Mouse (Mus musculus) hindbrain, embryonic 12.5 days (tissue): ENCODE measurements at regions not wholly inside any gene's neighbourhood (a gene's known extent, or its start where the extent isn't known, plus 50 kb on each side); places are given as distances from the start of the nearest gene placed in this dataset.

Experiments used
- ATAC-seq: fragments of 200-750 bp; cut with Nextera tagmentation; 2 replicates; pipeline ENCODE4 v1.8.0; 2017; ENCODE audit warnings: moderate TSS enrichment; ENCODE audit not compliant: low FRiP score
- H3K27ac ChIP-seq: fragments of 300-500 bp; sonication (generic); 2 replicates; pipeline ENCODE4 v1.5.1; 2016; ENCODE audit warnings: mild to moderate bottlenecking
- H3K27me3 ChIP-seq: fragments of 300-500 bp; sonication (generic); 2 replicates; pipeline ENCODE4 v1.6.1; 2016; ENCODE audit warnings: mild to moderate bottlenecking
- H3K36me3 ChIP-seq: fragments of 300-500 bp; sonication (generic); 2 replicates; pipeline ENCODE4 v1.6.1; 2016; ENCODE audit warnings: mild to moderate bottlenecking
- H3K4me1 ChIP-seq: fragments of 300-500 bp; sonication (generic); 2 replicates; pipeline ENCODE4 v1.6.1; 2016
- H3K4me2 ChIP-seq: fragments of 300-500 bp; sonication (generic); replicated peaks from 2 replicates; pipeline ENCODE4 v1.6.1; 2016; ENCODE audit warnings: mild to moderate bottlenecking
- H3K4me3 ChIP-seq: fragments of 300-500 bp; sonication (generic); 2 replicates; pipeline ENCODE4 v1.5.1; 2016; ENCODE audit warnings: mild to moderate bottlenecking
- H3K9ac ChIP-seq: fragments of 300-500 bp; sonication (generic); 2 replicates; pipeline ENCODE4 v1.6.1; 2016; ENCODE audit warnings: mild to moderate bottlenecking, moderate library complexity
- H3K9me3 ChIP-seq: fragments of 300-500 bp; sonication (generic); replicated peaks from 2 replicates; pipeline ENCODE4 v1.6.1; 2016; ENCODE audit warnings: mild to moderate bottlenecking
- WGBS: fragments of 180-500 bp; shearing (Covaris S2); methylation state at CpG from one replicate; pipeline ENCODE4 v1.1.7; 2016; 5-methylcytosine and 5-hydroxymethylcytosine counted together

DNA sequence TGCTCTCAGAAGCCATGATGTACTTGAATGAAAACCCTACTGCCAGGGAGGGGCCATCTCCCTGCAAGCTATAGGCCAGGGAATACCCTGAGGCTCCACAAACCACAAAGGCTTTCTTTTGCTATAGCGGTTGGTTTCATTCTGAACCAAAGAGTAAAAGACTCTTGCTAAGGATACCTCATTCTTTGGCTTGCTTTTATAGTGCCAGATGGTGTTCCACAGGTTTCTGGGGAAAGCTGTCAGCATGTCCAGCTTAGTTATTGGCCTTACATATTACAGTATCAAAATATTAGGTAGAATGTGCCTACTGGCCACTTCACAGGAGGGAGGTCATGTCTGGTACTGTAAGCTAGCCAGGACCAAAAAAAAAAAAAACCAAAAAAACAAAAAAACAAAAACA, 246.9 kb upstream of the Cdr1 start:
- Histone ChIP-seq H3K9me3 (no peaks in the 10 kb centered on the region), H3K9ac (no peak overlapping the region), H3K27ac (no peak overlapping the region), H3K4me2 (no peak overlapping the region), H3K27me3 (no peaks in the 10 kb centered on the region), H3K4me1 (no peaks in the 10 kb centered on the region), H3K36me3 (no peaks in the 10 kb centered on the region), H3K4me3 (no peak overlapping the region)
- no peak for ATAC-seq
- WGBS: 88% methylated on average over 1 of the region's 1 CpGs

DNA sequence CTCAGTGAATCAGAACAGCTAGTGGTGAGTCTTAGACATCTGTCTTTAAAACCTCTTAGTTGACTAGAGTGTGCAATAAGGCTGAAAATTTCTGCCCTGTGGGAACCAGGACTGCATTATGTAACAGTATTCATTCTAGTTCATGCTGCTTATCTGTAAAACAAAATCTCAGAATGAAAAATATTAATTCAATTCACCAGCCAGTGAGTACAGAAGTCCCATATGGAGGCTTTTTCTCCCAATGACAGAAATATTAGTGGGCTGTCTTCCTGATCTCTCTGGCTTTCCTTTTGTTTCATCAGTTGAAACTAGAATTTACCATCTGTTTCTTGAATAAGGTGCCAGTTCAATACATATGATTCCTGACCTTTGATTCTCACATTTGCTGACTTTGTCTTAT, 240.0 kb upstream of the Cdr1 start:
- no peak overlapping the region for H3K4me3 ChIP-seq
- ATAC-seq: no peak
- no peaks in the 10 kb centered on the region for H3K36me3 ChIP-seq
- no peaks in the 10 kb centered on the region for H3K9me3 ChIP-seq
- no peaks in the 10 kb centered on the region for H3K27me3 ChIP-seq
- no peak overlapping the region for H3K9ac ChIP-seq
- no peak overlapping the region for H3K4me2 ChIP-seq
- H3K4me1 ChIP-seq: no peaks in the 10 kb centered on the region
- no peak overlapping the region for H3K27ac ChIP-seq

GRCm38 (mm10) chrX:61393154-61393553, 207.8 kb upstream of the Cdr1 start:
- Histone ChIP-seq H3K4me2 (no peak overlapping the region), H3K4me3 (no peak overlapping the region), H3K4me1 (no peaks in the 10 kb centered on the region), H3K9me3 (no peaks in the 10 kb centered on the region), H3K27ac (no peak overlapping the region), H3K36me3 (no peaks in the 10 kb centered on the region), H3K9ac (no peak overlapping the region), H3K27me3 (no peaks in the 10 kb centered on the region)
- 0 out of 2 replicates have a peak, but pooled peaks have one; percentile 26 for ATAC-seq

GRCm38 (mm10) chrX:61391627-61392026, 206.3 kb upstream of the Cdr1 start:
- 71% methylated on average over 3 of the region's 3 CpGs for WGBS
- Histone ChIP-seq H3K4me3 (no peak overlapping the region), H3K4me2 (no peak overlapping the region), H3K9ac (no peak overlapping the region), H3K9me3 (no peaks in the 10 kb centered on the region), H3K27ac (no peak overlapping the region), H3K4me1 (no peaks in the 10 kb centered on the region), H3K27me3 (no peaks in the 10 kb centered on the region), H3K36me3 (no peaks in the 10 kb centered on the region)
- ATAC-seq: no peak
